Mouse (Mus musculus): ENCODE measurements around the gene Tgfbrap1.

DNA sequence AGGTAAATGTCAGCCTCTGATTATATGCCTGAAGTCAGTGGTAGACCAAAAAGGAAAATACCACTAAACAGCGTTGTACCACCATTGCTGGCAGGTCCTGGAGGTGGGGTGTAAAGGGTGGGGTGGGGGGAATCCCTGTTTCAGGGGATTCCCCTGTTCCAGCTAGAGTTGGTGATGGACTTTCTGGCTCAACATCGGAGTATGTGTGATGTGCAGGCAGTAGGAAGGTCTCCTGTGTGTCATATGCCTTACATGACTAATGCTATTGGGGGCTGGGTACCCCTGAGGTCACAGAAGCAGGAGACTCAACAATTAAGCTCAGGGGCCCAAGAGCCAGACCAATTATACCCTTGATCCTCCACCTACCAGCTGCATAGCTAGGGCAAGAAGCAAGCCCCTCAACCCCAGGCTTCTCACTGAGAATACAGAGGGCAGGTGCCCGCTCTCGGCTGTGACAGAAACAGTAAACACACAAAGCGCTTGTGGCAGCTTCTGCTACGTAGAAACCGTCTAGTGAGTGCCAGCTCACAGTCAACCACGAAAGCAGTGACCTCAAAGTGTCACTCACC is 46.0 kb upstream of the Tgfbrap1 start:
- no peak for TF ChIP-seq CTCF (IDR thresholded peaks at IDR 0.05; ENCODE audit: low read depth, low read length)
- no peak for TF ChIP-seq GATA1 (IDR thresholded peaks at IDR 0.05; ENCODE audit: borderline replicate concordance, low read length)
- TF ChIP-seq TAL1 (conservative IDR thresholded peaks at IDR 0.05; ENCODE audit: low read depth, low read length), result no peak
